Mouse (Mus musculus) olfactory bulb, adult 2 months (tissue): ENCODE measurements around the gene Rmnd5b. TPM values are rescaled to one million over a fixed set of nuclear protein-coding genes. Genes with fewer than 3 reads are reported as not detected.
"Not testable (repeated sequence)": the region's sequence is repeated elsewhere in the genome, so short reads cannot be mapped to it uniquely, and the experiment has no call there.

Source experiments
- H3K27ac ChIP-seq: fragments of 200-500 bp; 2 replicates; pipeline ENCODE4 v1.5.1; 2012; ENCODE audit warnings: low read depth, low read length; ENCODE audit not compliant: insufficient read depth
- H3K4me1 ChIP-seq: fragments of 200-500 bp; 2 replicates; pipeline ENCODE4 v1.6.1; 2012; ENCODE audit warnings: low read length; ENCODE audit not compliant: control insufficient read depth, insufficient read depth
- H3K4me3 ChIP-seq: fragments of 200-500 bp; 2 replicates; pipeline ENCODE4 v1.5.1; 2012; ENCODE audit warnings: mild to moderate bottlenecking, low read depth, low read length, moderate library complexity; ENCODE audit not compliant: insufficient read depth
- CTCF ChIP-seq: fragments of 200-500 bp; IDR thresholded peaks from 2 replicates; pipeline ENCODE4 v1.5.1; 2012; ENCODE audit warnings: low read depth, mild to moderate bottlenecking, low read length, moderate library complexity; ENCODE audit not compliant: insufficient read depth
- POLR2A ChIP-seq: fragments of 200-500 bp; IDR thresholded peaks from 2 replicates; pipeline ENCODE4 v1.6.1; 2012; ENCODE audit warnings: mild to moderate bottlenecking, low read depth, low read length, moderate library complexity; ENCODE audit not compliant: insufficient read depth
- WGBS: fragments of 180-500 bp; shearing (Covaris S2); methylation state at CpG from one replicate; pipeline ENCODE4 v1.1.7; 2018; 5-methylcytosine and 5-hydroxymethylcytosine counted together
- polyA plus RNA-seq: library from polyadenylated mRNA; stranded (reverse); fragments of >200 nt; gene quantifications from 2 replicates; pipeline ENCODE4 v1.2.4, GENCODE M21; 2012; ENCODE audit warnings: low replicate concordance; ENCODE audit not compliant: missing spikeins, insufficient read depth, insufficient read length

The Rmnd5b gene
- polyA plus RNA-seq, 1 experiment = not detected

- Histone ChIP-seq H3K27ac (no peak overlapping the region), H3K4me3 (no peak overlapping the region), H3K4me1 (peaks cover 29% of the 10 kb centered on the region)
- TF ChIP-seq POLR2A (no peak), CTCF (no peak)
- WGBS = 83% methylated on average over 9 of the region's 9 CpGs
These were observed 7.5 kb upstream of the Rmnd5b start for GRCm38 (mm10) chr11:51643202-51643601.

DNA sequence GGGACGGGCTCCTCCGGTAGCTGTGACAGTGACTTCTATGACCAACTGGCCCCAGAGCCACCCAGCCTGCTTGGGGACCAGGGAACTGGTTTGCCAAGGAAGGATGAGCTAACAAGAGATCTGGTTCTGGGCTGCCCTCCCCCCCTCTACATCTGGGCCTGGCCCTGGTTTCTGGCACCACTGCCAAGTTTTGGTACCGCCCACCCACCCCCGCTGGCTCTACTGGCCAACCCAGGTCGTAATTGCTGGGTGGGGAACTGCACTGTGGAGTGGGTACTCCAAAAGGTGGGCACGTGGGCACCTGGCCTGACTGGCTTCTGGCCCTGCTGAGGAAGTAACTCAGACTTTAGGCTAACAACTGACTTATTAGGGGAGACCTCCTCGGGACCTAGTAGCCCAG is 5.1 kb upstream of the Rmnd5b start:
- Histone ChIP-seq H3K4me3 (no peak overlapping the region), H3K4me1 (peaks cover 25% of the 10 kb centered on the region), H3K27ac (no peak overlapping the region)
- whole genome bisulfite sequencing = 64% methylated on average over 7 of the region's 7 CpGs
- TF ChIP-seq POLR2A (no peak), CTCF (no peak)

- peaks cover 16% of the 10 kb centered on the region for H3K4me1 ChIP-seq
- 74% methylated on average over 5 of the region's 5 CpGs for WGBS
- no peak for TF ChIP-seq CTCF
- no peak for TF ChIP-seq POLR2A
- no peak overlapping the region for H3K27ac ChIP-seq
- no peak overlapping the region for H3K4me3 ChIP-seq
These were observed 2.8 kb upstream of the Rmnd5b start for GRCm38 (mm10) chr11:51638497-51638896.

- Histone ChIP-seq H3K4me1 (peaks cover 11% of the 10 kb centered on the region), H3K27ac (no peak overlapping the region; the same call in 1 of the 2 replicates), H3K4me3 (no peak overlapping the region)
- TF ChIP-seq POLR2A (no peak), CTCF (no peak)
- 6% methylated on average over 17 of the region's 17 CpGs for WGBS
These were observed 2.3 kb upstream of the Rmnd5b start for GRCm38 (mm10) chr11:51637971-51638414.

DNA sequence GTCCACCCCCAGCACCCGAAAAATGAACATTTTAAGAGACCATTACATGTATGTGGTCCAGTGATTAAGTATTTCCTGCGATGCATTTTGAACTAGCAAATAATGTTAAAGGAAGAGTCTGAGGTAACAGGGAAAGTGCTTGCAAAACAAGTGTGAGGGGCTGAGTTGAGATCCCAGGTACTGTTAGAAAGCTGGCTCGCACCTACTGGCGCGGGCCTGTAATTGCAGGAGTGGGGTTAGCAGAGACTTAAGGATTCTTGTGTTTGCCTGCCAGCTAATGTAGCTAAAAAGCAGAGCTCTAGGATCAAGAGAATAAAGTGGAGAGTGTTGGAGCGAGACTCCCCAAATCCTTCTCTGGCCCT is 608 bp upstream of the Rmnd5b start:
- H3K4me3 ChIP-seq = peak overlapping the region; percentile 65
- H3K27ac ChIP-seq = peak overlapping the region; percentile 81
- 2% methylated on average over 6 of the region's 6 CpGs for WGBS
- TF ChIP-seq CTCF (no peak), POLR2A (no peak)
- H3K4me1 ChIP-seq = peaks cover 5% of the 10 kb centered on the region

DNA sequence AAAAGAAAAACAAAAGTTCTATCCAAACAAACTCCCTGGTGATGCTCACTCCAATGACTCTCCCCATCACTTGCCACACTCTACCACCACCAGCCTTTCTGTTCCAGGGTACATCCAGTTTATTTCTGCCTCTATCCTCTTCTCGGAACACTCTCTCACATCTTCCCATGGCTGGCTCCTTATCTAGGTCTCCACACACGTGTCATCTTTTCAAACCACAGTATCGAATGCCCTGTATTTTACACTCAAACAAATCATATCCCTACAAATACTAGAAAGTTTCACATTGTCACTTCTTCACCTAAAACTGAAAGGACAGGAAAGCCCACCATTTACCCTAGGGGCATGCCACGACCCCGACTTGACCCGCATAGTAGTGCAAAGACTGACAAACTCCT is 570 bp downstream of the Rmnd5b start:
- Histone ChIP-seq H3K27ac (peak overlapping the region; percentile 81; the same call in 1 of the 2 replicates), H3K4me3 (peak overlapping the region; percentile 65), H3K4me1 (peaks cover 5% of the 10 kb centered on the region)
- TF ChIP-seq CTCF (no peak), POLR2A (no peak)
- 4% methylated on average over 6 of the region's 6 CpGs for WGBS

DNA sequence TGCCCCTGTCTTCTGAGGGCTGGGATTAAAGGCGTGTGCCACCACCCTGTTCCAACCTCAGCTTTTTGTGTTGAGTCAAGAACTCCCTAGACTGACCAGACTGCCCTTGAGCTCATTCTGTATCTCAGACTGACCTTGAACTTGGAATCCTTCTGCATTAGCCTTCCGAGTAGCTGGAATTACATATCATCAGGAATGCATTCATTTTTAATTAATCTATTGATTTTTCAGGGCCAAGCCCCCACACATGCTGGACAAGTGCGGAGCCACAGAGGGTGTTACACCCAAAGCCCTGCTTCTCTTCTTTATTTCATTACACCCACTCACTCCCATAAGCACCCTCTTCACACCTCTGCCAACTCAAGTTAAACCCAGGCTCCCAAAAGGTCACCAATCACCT is 2.0 kb downstream of the Rmnd5b start:
- Histone ChIP-seq H3K4me1 (peaks cover 5% of the 10 kb centered on the region), H3K4me3 (no peak overlapping the region), H3K27ac (no peak overlapping the region)
- WGBS = 94% methylated on average over 3 of the region's 3 CpGs
- TF ChIP-seq POLR2A (no peak), CTCF (no peak)

DNA sequence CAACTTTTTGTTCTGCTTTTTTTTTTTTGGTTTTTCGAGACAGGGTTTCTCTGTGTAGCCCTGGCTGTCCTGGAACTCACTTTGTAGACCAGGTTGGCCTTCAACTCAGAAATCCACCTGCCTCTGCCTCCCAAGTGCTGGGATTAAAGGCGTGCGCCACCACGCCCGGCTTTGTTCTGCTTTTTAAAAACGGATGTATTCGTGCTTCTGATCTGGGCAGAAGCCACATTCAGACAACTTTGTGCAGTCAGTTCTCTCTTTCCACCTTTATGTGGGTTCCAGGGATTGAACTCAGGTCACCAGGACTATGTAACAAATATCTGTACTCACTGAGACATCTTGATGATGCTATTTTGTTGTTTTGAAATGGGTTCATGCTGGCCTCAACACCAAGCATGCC is 2.5 kb downstream of the Rmnd5b start:
- not testable (repeated sequence) for H3K4me1 ChIP-seq, H3K4me3 ChIP-seq, H3K27ac ChIP-seq
- WGBS = 91% methylated on average over 7 of the region's 7 CpGs

DNA sequence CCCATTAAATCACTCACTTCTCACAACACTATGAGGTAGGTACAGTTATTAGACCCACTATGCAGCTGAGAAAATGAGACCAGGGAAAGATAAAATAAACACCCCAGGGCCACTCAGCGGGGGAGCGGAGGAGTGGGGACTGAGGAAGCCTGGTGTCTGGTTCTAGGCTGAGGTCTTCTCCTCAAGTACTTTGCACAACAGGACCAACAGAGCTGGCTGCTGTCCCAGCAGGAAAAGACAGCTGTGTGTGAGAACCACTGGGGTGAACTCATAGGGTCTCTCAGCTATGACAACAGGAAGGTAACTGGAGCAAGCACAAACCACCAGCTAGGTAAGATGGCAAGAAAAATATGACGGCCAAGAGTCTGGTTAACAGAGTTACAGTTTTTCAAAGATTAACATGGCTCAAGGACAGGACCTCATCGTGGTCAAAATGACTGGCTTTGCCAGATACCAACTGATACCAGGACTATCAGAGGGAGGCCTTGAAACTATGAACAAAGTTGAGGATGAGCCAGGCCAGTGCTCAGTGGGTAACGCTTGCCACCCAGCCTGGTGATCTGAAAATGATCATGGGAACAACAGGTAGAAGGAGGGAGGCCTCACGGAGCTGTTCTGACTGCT is 3.5 kb downstream of the Rmnd5b start:
- no peak overlapping the region for H3K27ac ChIP-seq
- 90% methylated on average over 6 of the region's 6 CpGs for WGBS
- TF ChIP-seq POLR2A (no peak), CTCF (no peak)

DNA sequence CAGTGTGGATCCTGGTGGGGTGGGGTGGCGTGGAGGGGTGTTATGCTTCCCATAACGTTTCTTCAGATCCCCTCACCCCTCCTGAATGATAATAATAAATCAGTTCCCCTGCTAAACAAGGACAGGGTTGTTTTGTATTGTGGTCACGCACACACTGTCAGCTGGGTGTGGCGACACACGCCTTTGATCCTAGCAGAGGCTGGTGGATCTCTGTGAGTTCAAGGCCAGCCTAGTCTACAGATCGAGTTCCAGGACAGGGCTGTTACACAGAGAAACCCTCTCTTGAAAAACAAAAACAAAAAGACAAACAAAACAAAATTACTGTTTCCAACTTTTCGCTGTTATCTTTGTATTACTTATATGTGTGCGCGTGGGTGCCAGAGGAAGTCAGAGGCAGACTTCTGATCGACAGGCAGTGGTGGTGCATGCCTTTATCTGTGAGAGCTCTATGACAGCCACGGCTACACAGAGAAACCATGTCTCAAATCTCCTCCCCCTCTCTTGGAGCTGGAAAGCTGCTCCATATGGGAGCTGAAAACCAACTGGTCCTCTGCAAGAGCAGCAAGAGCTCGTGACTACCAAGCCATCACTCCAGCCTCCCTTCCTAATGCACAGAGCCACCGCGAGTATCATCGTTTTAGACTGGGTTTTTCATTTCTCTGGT is 5.9 kb downstream of the Rmnd5b start:
- no peaks in the 10 kb centered on the region for H3K4me1 ChIP-seq
- TF ChIP-seq CTCF = no peak
- TF ChIP-seq POLR2A = no peak
- WGBS = 82% methylated on average over 15 of the region's 15 CpGs
- no peak overlapping the region for H3K4me3 ChIP-seq
- H3K27ac ChIP-seq = no peak overlapping the region

More for the DNA sequence above, 3.5 kb downstream of the Rmnd5b start:
- no peak overlapping the region for H3K4me3 ChIP-seq
- H3K4me1 ChIP-seq = no peaks in the 10 kb centered on the region
